Mouse (Mus musculus) cerebellum, adult 11 months (tissue): ENCODE measurements around the gene Rhox3e.
"Not testable (repeated sequence)": the region's sequence is repeated elsewhere in the genome, so short reads cannot be mapped to it uniquely, and the experiment has no call there.

Experiments used
- DNase-seq: peaks from one replicate; pipeline ENCODE4 v3.0.0; 2022

Rhox3e gene

GRCm38 (mm10) chrX:37541719-37542118, at the start of gene Rhox3e:
Gene Rhox3e, plus strand, starts transcription at chrX:37542019.
- DNase-seq = not testable (repeated sequence)

- DNase-seq = not testable (repeated sequence)
These were observed 27.8 kb upstream of the Rhox3e start, which contains the start of gene Rhox4d for GRCm38 (mm10) chrX:37514059-37514458. Gene Rhox4d, plus strand, starts transcription at chrX:37514359.

- DNase-seq = not testable (repeated sequence)
These were observed 11.7 kb upstream of the Rhox3e start, which contains the start of gene Rhox2e for GRCm38 (mm10) chrX:37530152-37530551. Gene Rhox2e, plus strand, starts transcription at chrX:37530452.

DNA sequence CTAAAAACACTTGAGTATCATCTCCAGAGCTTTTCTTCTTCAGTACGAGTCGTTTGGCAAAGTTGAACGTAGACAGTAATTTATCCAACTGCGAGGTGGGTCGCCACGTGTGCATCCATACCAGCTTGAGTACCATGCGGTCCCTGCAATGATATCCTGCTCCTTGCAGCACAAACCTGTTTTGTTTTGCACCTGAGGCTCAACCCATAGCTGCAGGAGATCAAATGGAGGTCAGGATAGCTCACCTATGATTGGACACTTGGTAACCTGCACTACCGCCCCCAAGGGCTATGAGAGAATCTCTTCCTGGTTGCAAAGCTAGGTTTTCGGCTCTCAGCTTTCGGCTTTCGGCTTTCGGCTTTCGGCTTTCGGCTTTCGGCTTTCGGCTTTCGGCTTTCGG, 15.3 kb downstream of the Rhox3e start, which contains the start of gene Rhox4e:
Gene Rhox4e (plus strand): TSS at position 301 of the 400 bp plus-strand sequence.
- not testable (repeated sequence) for DNase-seq

GRCm38 (mm10) chrX:37571105-37571504, 29.3 kb downstream of the Rhox3e start, which contains the start of gene Rhox2f:
Gene Rhox2f, plus strand, starts transcription at chrX:37571405.
- DNase-seq = not testable (repeated sequence)

DNA sequence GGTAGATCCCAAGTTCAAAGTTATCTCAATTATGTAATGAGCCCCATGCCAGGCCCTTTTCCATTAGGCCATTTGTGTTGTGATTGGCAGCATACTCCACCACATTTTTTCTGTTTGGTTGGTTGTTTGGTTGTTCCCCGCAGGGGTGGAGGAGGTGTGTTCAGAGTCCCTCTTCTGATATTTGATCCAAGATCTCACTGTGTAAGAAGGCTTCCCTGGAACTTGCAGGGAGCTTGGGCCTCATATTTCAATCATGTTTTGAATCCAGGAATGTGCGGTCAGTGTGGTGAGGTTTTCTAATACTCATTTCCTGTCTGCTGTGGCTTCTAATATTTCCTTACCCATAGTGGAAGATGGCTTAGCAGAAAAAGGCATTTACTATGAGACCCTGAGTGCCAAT, 30.8 kb downstream of the Rhox3e start:
- DNase-seq = not testable (repeated sequence)

DNA sequence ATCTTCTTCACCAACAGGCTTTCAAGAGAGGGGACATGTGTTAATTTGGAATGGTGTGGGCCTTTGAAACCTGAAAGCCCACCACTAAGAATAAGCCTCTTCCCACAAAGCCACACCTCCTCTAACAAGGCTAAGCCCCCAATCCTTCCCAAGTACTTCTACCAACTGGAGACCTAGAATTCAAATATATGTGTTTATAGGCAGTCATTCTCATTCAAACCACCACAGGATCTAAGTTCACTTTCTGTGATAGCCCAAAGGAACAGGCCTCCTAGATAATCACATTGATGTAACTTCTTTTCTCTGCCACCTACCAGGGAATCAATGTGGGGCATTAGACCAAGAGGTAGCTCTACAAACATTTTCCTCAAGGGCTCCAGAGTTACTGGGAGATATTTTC, 38.9 kb downstream of the Rhox3e start, which contains the start of gene Rhox3f:
Gene Rhox3f (plus strand): TSS at position 301 of the 400 bp plus-strand sequence.
- DNase-seq = not testable (repeated sequence)
